Mouse (Mus musculus): ENCODE results near the gene Fam205a1.
"Not testable (repeated sequence)": the region's sequence is repeated elsewhere in the genome, so short reads cannot be mapped to it uniquely, and the experiment has no call there.

GRCm38 (mm10) chr4:42853788-42854187, at the start of gene Fam205a1:
- TF ChIP-seq POLR2A (IDR thresholded peaks at IDR 0.05; ENCODE audit: borderline replicate concordance, extremely low read depth, low read depth, low read length); CTCF (IDR thresholded peaks at IDR 0.05; ENCODE audit: insufficient read depth, low read length): not testable (repeated sequence)

Measured in lung, adult 2 months (tissue).